In the genomic region with DNA sequence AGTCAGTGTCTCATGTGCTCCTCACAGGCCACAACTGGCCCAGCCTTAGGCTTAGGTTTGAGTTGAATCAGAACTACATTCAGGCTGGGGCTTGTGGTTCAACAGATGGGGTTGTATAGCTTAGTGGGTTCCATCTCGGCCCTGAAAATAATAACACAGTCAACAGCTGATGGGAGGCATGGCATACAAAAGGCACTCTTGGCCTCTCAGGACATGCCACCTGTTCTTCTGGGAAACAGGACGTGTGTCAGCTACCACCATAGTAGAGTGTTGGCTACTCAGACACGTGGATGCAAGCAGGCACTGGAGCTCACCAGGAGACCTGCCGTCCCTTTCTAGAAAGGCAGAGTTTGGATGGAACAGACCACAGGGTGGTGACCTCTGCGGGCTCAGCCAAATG, we compare ENCODE assay signal across 26 mouse cellular contexts.
A peak's percentile ranks its signal among the peaks of the same experiment; 100 is the strongest.
DNase-seq lines count a peak whose midpoint lies in the region; ATAC-seq and TF ChIP-seq lines count a peak whose summit lies in the region.
"Had no signal": no experiment of that assay in that cellular context is flagged by ENCODE, and none has a peak within 500 bp of the region (broad histone marks: within the 10 kb centered on the region; RNA-seq: fewer than 3 reads in every experiment).

No protein-coding gene starts in this region.

- no peaks in the 10 kb centered on the region for H3K9me3 ChIP-seq in megakaryocyte, embryonic 14.5 days
- H3K9me3 ChIP-seq: embryonic facial prominence, embryonic 13.5 days; embryonic facial prominence, embryonic 15.5 days; forebrain, embryonic 10.5 days; forebrain, embryonic 12.5 days; G1E had no signal

- no peaks in the 10 kb centered on the region for H3K27me3 ChIP-seq in megakaryocyte, embryonic 14.5 days (replicated peaks)
- H3K27me3 ChIP-seq: CH12.LX; embryonic facial prominence, embryonic 13.5 days; embryonic facial prominence, embryonic 15.5 days; forebrain, embryonic 12.5 days; Patski had no signal

- intact Hi-C loops in gastrocnemius, adult 2 months (cut with DNase I) = no loop called here

- no peak for ATAC-seq in megakaryocyte, adult 5-6 weeks (ENCODE audit: poor library complexity, severe bottlenecking)
- ATAC-seq: activated CD4-positive, CD25-positive, alpha-beta regulatory T cell, adult 4 months; CD4-positive, CD25-positive, alpha-beta regulatory T cell, adult 4 months; forebrain, embryonic 14.5 days; forebrain, embryonic 16.5 days; Patski had no signal

- H3K4me3 ChIP-seq in gastrocnemius, adult 2 months = no peak overlapping the region
- H3K4me3 ChIP-seq in megakaryocyte, embryonic 14.5 days (replicated peaks) = peak overlapping the region; percentile 74
- H3K4me3 ChIP-seq: embryonic facial prominence, embryonic 13.5 days; embryonic facial prominence, embryonic 15.5 days; erythroblast, embryonic 14.5 days; forebrain, embryonic 10.5 days; forebrain, embryonic 12.5 days had no signal

- peaks cover 66% of the 10 kb centered on the region for H3K36me3 ChIP-seq in megakaryocyte, embryonic 14.5 days (replicated peaks; ENCODE audit: low read length)
- H3K36me3 ChIP-seq: embryonic facial prominence, embryonic 13.5 days; embryonic facial prominence, embryonic 15.5 days; forebrain, embryonic 10.5 days; forebrain, embryonic 12.5 days; G1E had no signal

- no peak overlapping the region for H3K27ac ChIP-seq in gastrocnemius, adult 2 months
- H3K27ac ChIP-seq: embryonic facial prominence, embryonic 13.5 days; embryonic facial prominence, embryonic 15.5 days; forebrain, embryonic 10.5 days; forebrain, embryonic 12.5 days had no signal

- TF ChIP-seq CTCF in gastrocnemius, adult 2 months (IDR thresholded peaks at IDR 0.05) = no peak

- peak; percentile 15 to 29 for DNase-seq in cerebellum, postnatal 10 days
- DNase-seq in cerebellum, adult 9-11 months = no peak
- peak; percentile 31 for DNase-seq in gastrocnemius, adult 2 months
- no peak for DNase-seq in gastrocnemius, postnatal 10 days
- DNase-seq in kidney, adult 9 months = no peak
- DNase-seq: adrenal gland, adult 8-10 months; adrenal gland, postnatal 14 days; adrenal gland, postnatal 36 days; B cell, adult 2 months; cerebellum, adult 18-20 months; cerebellum, adult 8-10 months; cerebellum, postnatal 25 days had no signal

- peaks cover 79% of the 10 kb centered on the region for H3K4me1 ChIP-seq in megakaryocyte, embryonic 14.5 days
- H3K4me1 ChIP-seq: embryonic facial prominence, embryonic 15.5 days had no signal

Comparison
In these comparisons a context has a peak if more than half of its experiments do, and no peak if none do; other contexts are left out.
1. DNase-seq: peak in cerebellum, postnatal 10 days (2 of 2) and gastrocnemius, adult 2 months (single experiment); none in cerebellum, adult 9-11 months (single experiment), gastrocnemius, postnatal 10 days (single experiment) and kidney, adult 9 months (single experiment).